Mouse (Mus musculus) layer of hippocampus, adult 8-10 months (tissue): ENCODE measurements at regions not wholly inside any gene's neighbourhood (a gene's known extent, or its start where the extent isn't known, plus 50 kb on each side); places are given as distances from the start of the nearest gene placed in this dataset.

Source experiments
- DNase-seq, 2 experiments: peaks; one replicate each; pipeline ENCODE4 v3.0.0; 2022; ENCODE audit warnings: low spot score in 2 of 2

GRCm38 (mm10) chr9:94269213-94269612, 268.7 kb downstream of the 1190002N15Rik start:
- DNase-seq = no peak

- DNase-seq = no peak
These were observed 270.6 kb downstream of the 1190002N15Rik start for GRCm38 (mm10) chr9:94267243-94267642.

GRCm38 (mm10) chr9:94239479-94240241, 298.2 kb downstream of the 1190002N15Rik start:
- no peak for DNase-seq

GRCm38 (mm10) chr9:94238565-94238964, 299.3 kb downstream of the 1190002N15Rik start:
- DNase-seq = no peak

GRCm38 (mm10) chr9:94229537-94229936, 308.3 kb downstream of the 1190002N15Rik start:
- DNase-seq = no peak

- no peak for DNase-seq
These were observed 318.8 kb downstream of the 1190002N15Rik start for GRCm38 (mm10) chr9:94219116-94219515.

GRCm38 (mm10) chr9:94216414-94217279, 321.2 kb downstream of the 1190002N15Rik start:
- DNase-seq = no peak

GRCm38 (mm10) chr9:94210467-94211249, 327.2 kb downstream of the 1190002N15Rik start:
- peak; percentile 10 to 18 for DNase-seq

GRCm38 (mm10) chr9:94208987-94209386, 328.9 kb downstream of the 1190002N15Rik start:
- DNase-seq = no peak

GRCm38 (mm10) chr9:94200892-94201291, 337.0 kb downstream of the 1190002N15Rik start:
- no peak for DNase-seq

- DNase-seq = no peak
These were observed 338.0 kb downstream of the 1190002N15Rik start for GRCm38 (mm10) chr9:94199864-94200263.

GRCm38 (mm10) chr9:94191083-94191482, 346.8 kb downstream of the 1190002N15Rik start:
- no peak for DNase-seq

- no peak for DNase-seq
These were observed 347.7 kb downstream of the 1190002N15Rik start for GRCm38 (mm10) chr9:94189872-94190800.

GRCm38 (mm10) chr9:94188124-94188523, 349.8 kb downstream of the 1190002N15Rik start:
- no peak for DNase-seq

- DNase-seq = no peak
These were observed 367.8 kb downstream of the 1190002N15Rik start for GRCm38 (mm10) chr9:94169905-94170612.

- DNase-seq = no peak
These were observed 374.2 kb downstream of the 1190002N15Rik start for GRCm38 (mm10) chr9:94163671-94164070.

- DNase-seq = no peak
These were observed 382.3 kb downstream of the 1190002N15Rik start for GRCm38 (mm10) chr9:94155581-94155980.

GRCm38 (mm10) chr9:94148474-94148873, 389.4 kb downstream of the 1190002N15Rik start:
- DNase-seq = no peak

GRCm38 (mm10) chr9:94146787-94147186, 391.1 kb downstream of the 1190002N15Rik start:
- no peak for DNase-seq

GRCm38 (mm10) chr9:94136444-94136843, 401.4 kb downstream of the 1190002N15Rik start:
- DNase-seq = no peak
